Mouse (Mus musculus): Measurements from ENCODE around the gene Mknk2. TPM values are rescaled to one million over a fixed set of nuclear protein-coding genes. Genes with fewer than 3 reads are reported as not detected.

Gene Mknk2
- polyA plus RNA-seq, 1 experiment from 2014 or later = 46.1 TPM

DNA sequence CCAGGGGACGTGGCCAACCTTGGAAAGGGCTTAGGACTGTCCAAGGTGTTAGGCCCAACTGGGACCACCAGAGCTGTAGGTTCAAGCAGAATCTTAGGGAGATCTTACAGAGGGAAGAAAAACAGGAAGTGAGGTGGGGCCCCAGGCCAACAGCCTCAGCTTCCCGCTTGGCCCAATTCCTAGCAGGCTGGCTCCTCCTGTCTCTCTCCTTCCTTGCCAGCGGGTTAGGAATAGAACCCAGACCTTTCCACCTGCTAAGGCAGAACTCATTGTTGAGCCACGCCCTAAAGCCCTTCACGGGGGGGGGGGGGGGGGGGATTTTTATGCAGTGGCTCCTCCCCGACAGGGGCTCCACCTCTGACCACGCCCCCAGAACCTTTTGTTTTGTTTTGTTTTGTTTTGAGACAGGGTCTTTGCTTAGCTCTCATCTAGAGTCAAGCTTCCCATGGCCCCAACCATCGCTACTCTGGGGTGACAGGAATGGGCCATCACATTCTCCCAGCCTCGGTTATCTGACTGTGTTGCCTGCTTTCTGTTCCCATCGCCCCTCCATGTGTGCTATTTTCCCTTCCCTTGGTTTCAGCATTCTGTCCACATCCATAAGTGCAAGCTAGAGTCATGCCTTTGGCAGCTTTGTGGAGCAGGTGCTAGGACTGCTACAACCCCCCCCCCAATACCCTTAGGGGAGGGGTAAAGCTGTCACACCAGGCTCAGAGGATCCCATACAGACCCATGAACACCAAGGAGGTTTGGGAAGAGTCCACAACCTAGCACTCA, 877 bp upstream of the Mknk2 start:
- DNase-seq (peak; percentile 70), ATAC-seq (no peak)
- WGBS (ENCODE audit: insufficient replicate concordance) = 21% methylated on average over 10 of the region's 10 CpGs
- TF ChIP-seq EP300 (IDR thresholded peaks at IDR 0.05; ENCODE audit: low read depth) (no peak), CTCF (IDR thresholded peaks at IDR 0.05; ENCODE audit: low read depth) (no peak)
- Histone ChIP-seq H3K4me2 (ENCODE audit: low read depth, low read length) (peak overlapping the region; percentile 78), H3K4me3 (ENCODE audit: low read depth, low read length) (peak overlapping the region; percentile 95; the same call in 1 of the 2 replicates), H3K9ac (replicated peaks) (peak overlapping the region; percentile 82), H3K9me3 (ENCODE audit: low read length) (no peaks in the 10 kb centered on the region), H3K27ac (ENCODE audit: low read depth) (peak overlapping the region; percentile 100), H3K36me3 (replicated peaks; ENCODE audit: insufficient read depth, low read length) (peaks cover 3% of the 10 kb centered on the region; the same call in 1 of the 2 replicates), H3K4me1 (ENCODE audit: insufficient read depth) (peaks cover 48% of the 10 kb centered on the region), H3K27me3 (ENCODE audit: insufficient read depth, low read length) (no peaks in the 10 kb centered on the region)

DNA sequence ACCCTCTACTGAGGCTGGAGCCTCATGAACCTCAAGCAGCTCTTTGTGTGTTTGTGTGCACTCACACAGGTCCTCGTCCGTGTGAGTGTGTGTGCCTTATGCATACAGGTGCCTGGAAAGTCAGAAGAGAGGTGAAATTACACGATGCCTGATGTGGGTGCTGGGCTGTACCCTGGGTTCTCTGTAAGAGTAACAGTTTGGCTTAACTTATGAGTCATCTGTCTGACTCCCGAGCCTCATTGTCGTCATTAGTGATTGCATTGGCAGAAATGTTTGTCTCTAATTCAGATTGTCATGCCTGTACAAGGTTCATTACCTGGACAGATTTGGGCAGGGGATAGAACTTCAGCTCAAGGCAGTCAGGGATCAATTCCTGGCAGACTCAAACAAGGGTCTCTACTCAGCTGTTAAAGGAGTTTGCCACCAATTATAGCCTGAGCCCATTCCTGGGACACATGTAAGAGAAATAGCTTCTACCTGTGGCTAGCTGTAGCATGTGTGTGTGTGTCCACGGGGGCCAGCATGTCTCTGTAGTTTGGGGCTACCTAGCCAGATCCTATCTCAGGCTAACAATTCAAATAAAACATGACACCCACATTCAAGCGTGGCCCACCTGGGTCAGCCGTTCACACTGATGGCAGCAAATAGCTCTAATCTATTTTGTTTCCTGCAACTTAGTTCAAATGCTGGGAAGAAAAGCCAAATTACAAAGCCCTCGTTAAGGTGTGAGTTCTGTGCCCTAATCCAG, 610 bp downstream of the Mknk2 start:
- Histone ChIP-seq H3K4me1 (ENCODE audit: insufficient read depth) (peaks cover 61% of the 10 kb centered on the region), H3K9me3 (ENCODE audit: low read length) (no peaks in the 10 kb centered on the region), H3K36me3 (replicated peaks; ENCODE audit: insufficient read depth, low read length) (peaks cover 16% of the 10 kb centered on the region), H3K27ac (ENCODE audit: low read depth) (peak overlapping the region; percentile 100), H3K27me3 (ENCODE audit: insufficient read depth, low read length) (no peaks in the 10 kb centered on the region), H3K4me2 (ENCODE audit: low read depth, low read length) (peak overlapping the region; percentile 78), H3K9ac (replicated peaks) (peak overlapping the region; percentile 82), H3K4me3 (ENCODE audit: low read depth, low read length) (peak overlapping the region; percentile 95)
- ATAC-seq (peak; percentile 26), DNase-seq (peak; percentile 63)
- TF ChIP-seq CTCF (IDR thresholded peaks at IDR 0.05; ENCODE audit: low read depth) (no peak), EP300 (IDR thresholded peaks at IDR 0.05; ENCODE audit: low read depth) (no peak)
- WGBS (ENCODE audit: insufficient replicate concordance) = 4% methylated on average over 9 of the region's 9 CpGs

DNA sequence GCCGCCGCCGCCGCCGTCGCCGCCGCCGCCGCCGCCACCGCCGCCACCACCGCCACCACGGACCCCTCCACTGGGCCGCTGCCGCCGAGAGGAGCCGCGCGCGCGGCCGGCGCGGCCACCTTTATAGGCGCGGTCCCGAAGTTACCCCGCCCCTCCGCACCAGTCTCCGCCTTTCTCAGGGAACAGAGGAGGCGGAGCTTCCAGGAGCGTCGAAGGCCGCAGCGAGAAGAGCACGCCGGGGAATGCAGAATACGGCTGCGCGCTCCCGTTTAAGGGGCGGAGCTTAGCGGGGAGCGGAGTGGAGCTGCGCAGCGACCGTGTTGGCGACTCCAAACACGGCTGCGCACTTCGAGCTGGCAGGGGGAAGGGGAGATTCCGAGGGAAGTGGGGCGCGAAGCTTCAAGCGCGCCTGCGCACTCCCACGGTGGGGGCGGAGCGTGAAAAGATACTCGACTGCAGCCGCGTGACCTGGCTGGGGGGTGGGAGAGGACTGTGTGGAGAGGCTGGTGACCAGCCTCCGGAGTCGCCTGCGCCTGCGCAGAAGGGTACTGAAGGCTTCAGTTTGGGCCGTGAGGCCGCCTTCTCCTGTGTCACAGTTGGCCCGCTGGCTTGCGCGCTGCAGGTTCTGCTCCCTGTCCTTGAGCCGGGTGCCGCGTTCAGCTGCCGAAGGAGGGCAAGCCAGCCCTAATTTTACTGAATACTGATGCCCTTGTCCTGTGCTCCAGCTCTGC, 1.5 kb downstream of the Mknk2 start:
- H3K9ac ChIP-seq (replicated peaks) = peak overlapping the region; percentile 96
- H3K36me3 ChIP-seq (replicated peaks; ENCODE audit: insufficient read depth, low read length) = peaks cover 25% of the 10 kb centered on the region
- H3K9me3 ChIP-seq (ENCODE audit: low read length) = no peaks in the 10 kb centered on the region
- peak overlapping the region; percentile 100 for H3K27ac ChIP-seq (ENCODE audit: low read depth)
- TF ChIP-seq CTCF (IDR thresholded peaks at IDR 0.05; ENCODE audit: low read depth) (no peak), EP300 (IDR thresholded peaks at IDR 0.05; ENCODE audit: low read depth) (peak; percentile 44; the same call in 1 of the 2 replicates)
- ATAC-seq (peak; percentile 79), DNase-seq (peak; percentile 99)
- H3K4me1 ChIP-seq (ENCODE audit: insufficient read depth) = peaks cover 62% of the 10 kb centered on the region
- peak overlapping the region; percentile 78 for H3K4me2 ChIP-seq (ENCODE audit: low read depth, low read length)
- WGBS (ENCODE audit: insufficient replicate concordance) = 2% methylated on average over 43 of the region's 78 CpGs
- no peaks in the 10 kb centered on the region for H3K27me3 ChIP-seq (ENCODE audit: insufficient read depth, low read length)
- peak overlapping the region; percentile 95 for H3K4me3 ChIP-seq (ENCODE audit: low read depth, low read length)

DNA sequence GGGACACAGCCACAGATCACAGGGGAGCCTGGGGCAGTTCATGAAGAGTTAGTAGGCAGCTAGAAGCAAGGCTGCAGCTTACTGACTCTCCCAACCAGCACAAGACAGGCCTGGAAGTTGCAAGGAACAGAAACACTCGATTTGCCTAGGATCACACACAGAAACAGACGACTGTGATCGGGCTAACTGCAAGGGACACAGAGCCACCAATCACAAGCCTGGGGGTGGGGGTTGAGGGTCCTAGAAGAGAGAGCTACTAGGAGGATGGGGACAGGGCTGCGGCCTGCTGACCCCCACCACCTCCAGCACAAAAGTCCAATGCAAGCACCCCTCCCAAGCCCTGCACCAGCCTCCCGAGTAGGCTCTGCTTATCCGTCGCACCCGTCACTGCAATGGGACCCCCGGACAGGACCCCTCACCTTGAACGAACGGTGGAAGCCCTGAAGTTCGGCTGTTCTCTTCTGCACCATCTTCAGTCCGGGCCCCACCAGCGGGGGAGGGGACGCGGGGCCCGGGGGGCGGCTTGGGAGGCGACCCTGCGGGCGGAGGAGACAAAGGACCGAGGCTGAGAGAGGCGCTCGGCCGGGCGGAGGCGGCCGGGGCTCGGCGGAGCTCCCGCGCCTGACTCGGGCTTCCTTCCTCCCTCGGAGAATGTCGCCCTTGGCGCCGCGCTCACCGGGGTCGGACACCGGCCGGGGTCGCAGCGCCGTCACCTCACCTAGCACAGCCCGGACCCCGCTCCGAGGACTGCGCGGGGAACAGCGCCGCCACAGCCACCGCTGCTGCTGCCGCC, 2.3 kb downstream of the Mknk2 start:
- Histone ChIP-seq H3K9ac (replicated peaks) (peak overlapping the region; percentile 96), H3K36me3 (replicated peaks; ENCODE audit: insufficient read depth, low read length) (peaks cover 33% of the 10 kb centered on the region), H3K4me1 (ENCODE audit: insufficient read depth) (peaks cover 62% of the 10 kb centered on the region), H3K4me2 (ENCODE audit: low read depth, low read length) (peak overlapping the region; percentile 78), H3K27me3 (ENCODE audit: insufficient read depth, low read length) (no peaks in the 10 kb centered on the region), H3K27ac (ENCODE audit: low read depth) (peak overlapping the region; percentile 100), H3K4me3 (ENCODE audit: low read depth, low read length) (peak overlapping the region; percentile 95), H3K9me3 (ENCODE audit: low read length) (no peaks in the 10 kb centered on the region)
- no peak for DNase-seq
- ATAC-seq = no peak
- WGBS (ENCODE audit: insufficient replicate concordance) = 0% methylated on average over 25 of the region's 54 CpGs
- TF ChIP-seq CTCF (IDR thresholded peaks at IDR 0.05; ENCODE audit: low read depth) (no peak), EP300 (IDR thresholded peaks at IDR 0.05; ENCODE audit: low read depth) (no peak)

DNA sequence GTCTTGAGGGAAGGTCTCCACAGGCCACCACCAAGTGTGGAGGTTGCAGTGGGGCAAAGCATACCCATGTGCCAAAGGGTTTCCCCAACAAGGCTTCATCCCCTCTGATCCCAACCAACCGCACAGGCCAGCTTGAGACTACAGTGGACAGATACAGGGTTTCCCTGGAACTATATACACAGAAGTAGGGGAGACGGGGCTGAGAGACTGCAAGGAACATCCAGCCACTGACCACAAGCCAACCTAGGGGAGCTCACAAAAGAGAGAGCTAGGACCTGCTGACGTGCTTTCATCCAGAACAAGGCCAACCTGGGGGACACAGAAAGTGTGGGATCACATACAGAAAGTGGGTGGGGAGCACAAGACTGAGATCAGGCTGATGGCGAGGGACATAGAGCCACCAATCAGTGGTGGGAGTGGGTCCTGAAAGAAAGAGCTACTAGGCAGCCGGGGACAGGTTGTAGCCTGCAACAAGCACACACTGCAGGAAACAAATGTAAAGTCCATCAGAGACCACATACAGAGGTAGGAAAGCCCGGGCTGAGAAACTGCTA, 3.0 kb downstream of the Mknk2 start:
- peaks cover 57% of the 10 kb centered on the region for H3K4me1 ChIP-seq (ENCODE audit: insufficient read depth)
- no peaks in the 10 kb centered on the region for H3K9me3 ChIP-seq (ENCODE audit: low read length)
- peaks cover 40% of the 10 kb centered on the region for H3K36me3 ChIP-seq (replicated peaks; ENCODE audit: insufficient read depth, low read length)
- DNase-seq (no peak), ATAC-seq (no peak)
- H3K27me3 ChIP-seq (ENCODE audit: insufficient read depth, low read length) = no peaks in the 10 kb centered on the region
- H3K27ac ChIP-seq (ENCODE audit: low read depth) = peak overlapping the region; percentile 100
- no peak for TF ChIP-seq EP300 (IDR thresholded peaks at IDR 0.05; ENCODE audit: low read depth)
- TF ChIP-seq CTCF (IDR thresholded peaks at IDR 0.05; ENCODE audit: low read depth) = no peak
- H3K4me3 ChIP-seq (ENCODE audit: low read depth, low read length) = peak overlapping the region; percentile 95
- peak overlapping the region; percentile 78 for H3K4me2 ChIP-seq (ENCODE audit: low read depth, low read length)
- H3K9ac ChIP-seq (replicated peaks) = peak overlapping the region; percentile 96
- 6% methylated on average over 6 of the region's 6 CpGs for WGBS (ENCODE audit: insufficient replicate concordance)

Data from liver, postnatal 0 days (tissue).